Mouse (Mus musculus): ENCODE measurements around the gene Rita1. TPM values are rescaled to one million over a fixed set of nuclear protein-coding genes. Genes with fewer than 3 reads are reported as not detected.

The Rita1 gene
- total and polyA plus RNA-seq, 3 experiments: 18.1 to 22.1 TPM; not detected in 1

- Histone ChIP-seq H3K27ac (ENCODE audit: control insufficient read depth, low read depth, low read length) (no peak overlapping the region), H3K79me2 (ENCODE audit: control insufficient read depth, insufficient read depth, low read length, poor library complexity) (no peaks in the 10 kb centered on the region), H3K27me3 (ENCODE audit: control insufficient read depth in 1 of 2, insufficient read depth in 2 of 2, low read length in 2 of 2) (no peaks in the 10 kb centered on the region), H3K4me3 (ENCODE audit: control insufficient read depth in 1 of 2, insufficient read depth in 1 of 2, low read depth in 2 of 2, low read length in 2 of 2) (no peak overlapping the region), H3K9ac (ENCODE audit: control insufficient read depth, low read depth, low read length, poor library complexity, severe bottlenecking) (no peak overlapping the region), H3K4me1 (ENCODE audit: control insufficient read depth in 1 of 2, insufficient read depth in 2 of 2, low read length in 2 of 2) (peaks cover 0 to 5% of the 10 kb centered on the region in 2 experiments; a peak in 2 of 4 replicates), H3K36me3 (ENCODE audit: control insufficient read depth in 1 of 2, insufficient read depth in 2 of 2, low read length in 2 of 2) (peaks cover 0 to 3% of the 10 kb centered on the region in 2 experiments; a peak in 1 of 4 replicates), H3K9me3 (replicated peaks; ENCODE audit: insufficient read depth, low read length) (no peaks in the 10 kb centered on the region)
- no peak for TF ChIP-seq POLR2A (IDR thresholded peaks at IDR 0.05; ENCODE audit: control insufficient read depth in 1 of 2, insufficient read depth in 1 of 2, low read depth in 1 of 2, low read length in 2 of 2, poor library complexity in 1 of 2)
- TF ChIP-seq BHLHE40 (IDR thresholded peaks at IDR 0.05; ENCODE audit: borderline replicate concordance, low read depth, low read length): no peak
- no peak for TF ChIP-seq UBTF (IDR thresholded peaks at IDR 0.05; ENCODE audit: borderline replicate concordance, insufficient read depth, low read depth, low read length)
- TF ChIP-seq E2F4 (IDR thresholded peaks at IDR 0.05; ENCODE audit: borderline replicate concordance, low read depth, low read length): no peak
- TF ChIP-seq MEF2A (IDR thresholded peaks at IDR 0.05; ENCODE audit: extremely low read depth, insufficient replicate concordance, low read depth, low read length, poor library complexity, severe bottlenecking): no peak
- TF ChIP-seq ELF1 (IDR thresholded peaks at IDR 0.05; ENCODE audit: low read depth, low read length): no peak
- no peak for TF ChIP-seq TCF12 (IDR thresholded peaks at IDR 0.05; ENCODE audit: low read depth, low read length)
- TF ChIP-seq MYB (IDR thresholded peaks at IDR 0.05; ENCODE audit: low read depth, low read length): no peak
- DNase-seq (ENCODE audit: low read depth, low spot score): no peak
Measured at GRCm38 (mm10) chr5:120568964-120569363, 43.4 kb downstream of the Rita1 start.

- Histone ChIP-seq H3K9ac (ENCODE audit: control insufficient read depth, low read depth, low read length, poor library complexity, severe bottlenecking) (no peak overlapping the region), H3K79me2 (ENCODE audit: control insufficient read depth, insufficient read depth, low read length, poor library complexity) (no peaks in the 10 kb centered on the region), H3K4me1 (ENCODE audit: control insufficient read depth in 1 of 2, insufficient read depth in 2 of 2, low read length in 2 of 2) (peaks cover 0 to 5% of the 10 kb centered on the region in 2 experiments; a peak in 2 of 4 replicates), H3K36me3 (ENCODE audit: control insufficient read depth in 1 of 2, insufficient read depth in 2 of 2, low read length in 2 of 2) (peaks cover 0 to 3% of the 10 kb centered on the region in 2 experiments; a peak in 1 of 4 replicates), H3K4me3 (ENCODE audit: control insufficient read depth in 1 of 2, insufficient read depth in 1 of 2, low read depth in 2 of 2, low read length in 2 of 2) (no peak overlapping the region), H3K27ac (ENCODE audit: control insufficient read depth, low read depth, low read length) (no peak overlapping the region), H3K27me3 (ENCODE audit: control insufficient read depth in 1 of 2, insufficient read depth in 2 of 2, low read length in 2 of 2) (no peaks in the 10 kb centered on the region), H3K9me3 (replicated peaks; ENCODE audit: insufficient read depth, low read length) (no peaks in the 10 kb centered on the region)
- DNase-seq (ENCODE audit: low read depth, low spot score): no peak
- no peak for TF ChIP-seq GATA1 (IDR thresholded peaks at IDR 0.05; ENCODE audit: low read depth, low read length)
- no peak for TF ChIP-seq RAD21 (IDR thresholded peaks at IDR 0.05; ENCODE audit: low read depth, low read length)
- no peak for TF ChIP-seq CHD2 (IDR thresholded peaks at IDR 0.05; ENCODE audit: low read length)
- no peak for TF ChIP-seq EP300 (IDR thresholded peaks at IDR 0.05; ENCODE audit: low read depth in 1 of 2, low read length in 2 of 2)
- TF ChIP-seq HCFC1 (IDR thresholded peaks at IDR 0.05; ENCODE audit: low read depth, low read length): no peak
- no peak for TF ChIP-seq E2F4 (IDR thresholded peaks at IDR 0.05; ENCODE audit: borderline replicate concordance, low read depth, low read length)
- TF ChIP-seq USF2 (IDR thresholded peaks at IDR 0.05; ENCODE audit: borderline replicate concordance in 1 of 2, insufficient read depth in 1 of 2, low read depth in 1 of 2, low read length in 2 of 2): no peak
Measured at GRCm38 (mm10) chr5:120568336-120568768, 44.0 kb downstream of the Rita1 start.
